Mouse (Mus musculus): Measurements from ENCODE around the gene Gm36028.

- TF ChIP-seq CTCF (IDR thresholded peaks at IDR 0.05; ENCODE audit: borderline replicate concordance, extremely low read depth, insufficient read depth, insufficient read length) (no peak), POLR2A (IDR thresholded peaks at IDR 0.05; ENCODE audit: borderline replicate concordance, extremely low read depth, insufficient read depth, insufficient read length, poor library complexity, severe bottlenecking) (no peak)
Measured at GRCm38 (mm10) chr16:37881168-37881567, 20.2 kb upstream of the Gm36028 start.
